Mouse (Mus musculus) ES-E14 (cell line): ENCODE data around the gene Tango2.

ENCODE experiments used
- HCFC1 ChIP-seq: IDR thresholded peaks from 2 replicates; pipeline ENCODE4 v1.6.1; 2012; ENCODE audit warnings: low read length, inconsistent platforms, borderline replicate concordance; ENCODE audit not compliant: insufficient read depth
- MAFK ChIP-seq: IDR thresholded peaks from 2 replicates; pipeline ENCODE4 v1.6.1; 2014; ENCODE audit warnings: mild to moderate bottlenecking, low read depth, low read length, inconsistent platforms; ENCODE audit not compliant: insufficient read depth
- ZNF384 ChIP-seq: IDR thresholded peaks from 2 replicates; pipeline ENCODE4 v1.6.1; 2012; ENCODE audit warnings: low read depth, low read length, inconsistent platforms

GRCm38 (mm10) chr16:18378489-18378888 lies 30.6 kb upstream of the Tango2 start:
- no peak for TF ChIP-seq HCFC1
- TF ChIP-seq MAFK: no peak
- TF ChIP-seq ZNF384: no peak
